Mouse (Mus musculus) heart, postnatal 0 days (tissue): ENCODE data around the gene Slc26a10. TPM values are rescaled to one million over a fixed set of nuclear protein-coding genes. Genes with fewer than 3 reads are reported as not detected.

ENCODE experiments used
- ATAC-seq: fragments of 200-750 bp; cut with Nextera tagmentation; 2 replicates; pipeline ENCODE4 v1.8.0; 2017; ENCODE audit warnings: low read depth, moderate number of reproducible peaks, moderate library complexity; ENCODE audit not compliant: insufficient read depth
- DNase-seq: peaks from one replicate; pipeline ENCODE4 v3.0.0-alpha.2; 2016; ENCODE audit warnings: low spot score
- H3K27ac ChIP-seq: fragments of 300-500 bp; sonication (generic); 2 replicates; pipeline ENCODE4 v1.5.1; 2014; ENCODE audit warnings: low read depth, mild to moderate bottlenecking
- H3K27me3 ChIP-seq: fragments of 300-500 bp; sonication (generic); 2 replicates; pipeline ENCODE4 v1.6.1; 2014; ENCODE audit warnings: low read length, mixed read lengths; ENCODE audit not compliant: control insufficient read depth, insufficient read depth
- H3K36me3 ChIP-seq: fragments of 300-500 bp; sonication (generic); replicated peaks from 2 replicates; pipeline ENCODE4 v1.6.1; 2014; ENCODE audit warnings: low read length, mixed read lengths; ENCODE audit not compliant: control insufficient read depth, insufficient read depth
- H3K4me1 ChIP-seq: fragments of 300-500 bp; sonication (generic); 2 replicates; pipeline ENCODE4 v1.6.1; 2014; ENCODE audit warnings: antibody characterized with exemption; ENCODE audit not compliant: control insufficient read depth, insufficient read depth
- H3K4me2 ChIP-seq: fragments of 300-500 bp; sonication (generic); 2 replicates; pipeline ENCODE4 v1.6.1; 2014; ENCODE audit warnings: low read depth, mild to moderate bottlenecking, low read length, moderate library complexity
- H3K4me3 ChIP-seq: fragments of 300-500 bp; sonication (generic); 2 replicates; pipeline ENCODE4 v1.5.1; 2014; ENCODE audit warnings: low read depth, low read length
- H3K9ac ChIP-seq: fragments of 300-500 bp; sonication (generic); replicated peaks from 2 replicates; pipeline ENCODE4 v1.6.1; 2014; ENCODE audit warnings: low read depth, low read length, mixed read lengths
- H3K9me3 ChIP-seq: fragments of 300-500 bp; sonication (generic); replicated peaks from 2 replicates; pipeline ENCODE4 v1.6.1; 2016; ENCODE audit warnings: low read length; ENCODE audit not compliant: control insufficient read depth
- CTCF ChIP-seq: IDR thresholded peaks from 2 replicates; pipeline ENCODE4 v1.5.1; 2016; ENCODE audit warnings: antibody characterized with exemption, control low read depth, low read depth
- EP300 ChIP-seq: IDR thresholded peaks from 2 replicates; pipeline ENCODE4 v1.6.1; 2016; ENCODE audit warnings: antibody characterized with exemption, low read depth
- WGBS: fragments of 180-500 bp; shearing (Covaris S2); extraction: QIAGEN DNeasy Blood & Tissue Kit; methylation state at CpG from one replicate; pipeline ENCODE4 v1.1.7; 2014; 5-methylcytosine and 5-hydroxymethylcytosine counted together
- polyA plus RNA-seq: library from polyadenylated mRNA; unstranded; fragments of >200 nt; fragmentation: Nextera tagmentation; extraction: Ambion mirVana; gene quantifications from 2 replicates; pipeline ENCODE4 v1.2.1, GENCODE M21; 2015
- total RNA-seq: library from RNA; depleted of rRNA; stranded (reverse); fragments of >200 nt; gene quantifications from 2 replicates; pipeline ENCODE4 v1.2.3, GENCODE M21; 2014; ENCODE audit warnings: low replicate concordance

The Slc26a10 gene
- total and polyA plus RNA-seq, 2 experiments from 2014 or later: 23.3 to 61.2 TPM

- Histone ChIP-seq H3K36me3 (peaks cover 11% of the 10 kb centered on the region), H3K27ac (peak within 1 kb of the TSS; percentile 59), H3K9me3 (no peaks in the 10 kb centered on the region), H3K4me2 (peak within 1 kb of the TSS; percentile 85), H3K4me3 (peak within 1 kb of the TSS; percentile 59), H3K27me3 (peaks cover 6% of the 10 kb centered on the region), H3K9ac (peak within 1 kb of the TSS; percentile 55), H3K4me1 (peaks cover 10% of the 10 kb centered on the region)
- ATAC-seq: 0 out of 2 replicates have a peak, but pooled peaks have one; percentile 10
- TF ChIP-seq CTCF (no peak), EP300 (no peak)
- WGBS: 4% methylated on average over 35 of the region's 35 CpGs
- no peak for DNase-seq
Observed at GRCm38 (mm10) chr10:127189651-127190381, 9.4 kb upstream of the Slc26a10 start, which contains the start of gene Arhgef25. Gene Arhgef25 (minus strand): TSS chr10:127190083.

GRCm38 (mm10) chr10:127189116-127189650, 8.7 kb upstream of the Slc26a10 start:
- Histone ChIP-seq H3K27ac (peak overlapping the region; percentile 59), H3K9ac (peak overlapping the region; percentile 55), H3K36me3 (peaks cover 11% of the 10 kb centered on the region), H3K4me1 (0 out of 2 replicates have a peak, but pooled peaks cover 8% of the 10 kb centered on the region), H3K9me3 (no peaks in the 10 kb centered on the region), H3K27me3 (peaks cover 6% of the 10 kb centered on the region), H3K4me3 (peak overlapping the region; percentile 59), H3K4me2 (peak overlapping the region; percentile 85)
- TF ChIP-seq EP300: no peak
- TF ChIP-seq CTCF: no peak
- ATAC-seq: peak; percentile 12; the same call in 1 of the 2 replicates
- WGBS: 2% methylated on average over 26 of the region's 26 CpGs
- no peak for DNase-seq

GRCm38 (mm10) chr10:127188465-127189115, 8.1 kb upstream of the Slc26a10 start:
- Histone ChIP-seq H3K9ac (peak overlapping the region; percentile 55), H3K36me3 (peaks cover 11% of the 10 kb centered on the region), H3K27me3 (peaks cover 9% of the 10 kb centered on the region), H3K4me2 (peak overlapping the region; percentile 85), H3K4me1 (0 out of 2 replicates have a peak, but pooled peaks cover 8% of the 10 kb centered on the region), H3K4me3 (peak overlapping the region; percentile 59), H3K9me3 (no peaks in the 10 kb centered on the region), H3K27ac (peak overlapping the region; percentile 52; the same call in 1 of the 2 replicates)
- TF ChIP-seq EP300 (no peak), CTCF (no peak)
- ATAC-seq: peak; percentile 66
- DNase-seq: no peak
- WGBS: 1% methylated on average over 33 of the region's 46 CpGs

GRCm38 (mm10) chr10:127188079-127188453, 7.6 kb upstream of the Slc26a10 start:
- Histone ChIP-seq H3K4me1 (0 out of 2 replicates have a peak, but pooled peaks cover 8% of the 10 kb centered on the region), H3K27me3 (peaks cover 14% of the 10 kb centered on the region), H3K4me3 (peak overlapping the region; percentile 59), H3K9me3 (no peaks in the 10 kb centered on the region), H3K27ac (peak overlapping the region; percentile 52; the same call in 1 of the 2 replicates), H3K36me3 (peaks cover 11% of the 10 kb centered on the region), H3K4me2 (peak overlapping the region; percentile 85), H3K9ac (peak overlapping the region; percentile 55)
- ATAC-seq: no peak
- no peak for DNase-seq
- 2% methylated on average over 17 of the region's 21 CpGs for WGBS
- TF ChIP-seq EP300 (no peak), CTCF (no peak)

- H3K36me3 ChIP-seq: peaks cover 11% of the 10 kb centered on the region
- peaks cover 19% of the 10 kb centered on the region for H3K27me3 ChIP-seq
- WGBS: 48% methylated on average over 10 of the region's 10 CpGs
- TF ChIP-seq EP300 (no peak), CTCF (no peak)
- no peak for DNase-seq
- H3K4me2 ChIP-seq: peak overlapping the region; percentile 85; the same call in 1 of the 2 replicates
- H3K9me3 ChIP-seq: no peaks in the 10 kb centered on the region
- H3K27ac ChIP-seq: no peak overlapping the region
- no peak overlapping the region; the same call in 1 of the 2 replicates for H3K9ac ChIP-seq
- H3K4me3 ChIP-seq: peak overlapping the region; percentile 59; the same call in 1 of the 2 replicates
- ATAC-seq: no peak
- 0 out of 2 replicates have a peak, but pooled peaks cover 8% of the 10 kb centered on the region for H3K4me1 ChIP-seq
Observed at GRCm38 (mm10) chr10:127187371-127188078, 7.1 kb upstream of the Slc26a10 start.
